Mouse (Mus musculus) heart, adult 2 months (tissue): ENCODE measurements around the gene Idua.

Experiments
- CTCF ChIP-seq: fragments of 200-600 bp; IDR thresholded peaks from 2 replicates; pipeline ENCODE4 v1.8.1; 2022; ENCODE audit warnings: antibody characterized with exemption, mild to moderate bottlenecking, moderate library complexity
- EP300 ChIP-seq: fragments of 200-500 bp; IDR thresholded peaks from 2 replicates; pipeline ENCODE4 v1.6.1; 2011; ENCODE audit warnings: low read depth, low read length, control low read depth; ENCODE audit not compliant: insufficient read depth

- TF ChIP-seq CTCF (no peak), EP300 (no peak)
Observed at GRCm38 (mm10) chr5:108636172-108636571, 24.0 kb upstream of the Idua start.
